Mouse (Mus musculus): Measurements from ENCODE around the gene Scgb1b3.

Scgb1b3 gene

GRCm38 (mm10) chr7:31375292-31375691, at the start of gene Scgb1b3:
Gene Scgb1b3, plus strand, starts transcription at chr7:31375592.
- no peak for DNase-seq

- no peak for DNase-seq
These were observed 13.3 kb upstream of the Scgb1b3 start, which contains the start of gene Scgb2b3 for GRCm38 (mm10) chr7:31362022-31362560. Gene Scgb2b3, minus strand, starts transcription at chr7:31362072.

Data from kidney, adult 9 months (tissue).